Mouse (Mus musculus): Measurements from ENCODE around the gene Nfix. TPM values are rescaled to one million over a fixed set of nuclear protein-coding genes. Genes with fewer than 3 reads are reported as not detected.
A peak's percentile ranks its signal among the peaks of the same experiment; 100 is the strongest.

The Nfix gene
- total RNA-seq, 2 experiments from 2014 or later: 12.0 to 44.4 TPM

DNA sequence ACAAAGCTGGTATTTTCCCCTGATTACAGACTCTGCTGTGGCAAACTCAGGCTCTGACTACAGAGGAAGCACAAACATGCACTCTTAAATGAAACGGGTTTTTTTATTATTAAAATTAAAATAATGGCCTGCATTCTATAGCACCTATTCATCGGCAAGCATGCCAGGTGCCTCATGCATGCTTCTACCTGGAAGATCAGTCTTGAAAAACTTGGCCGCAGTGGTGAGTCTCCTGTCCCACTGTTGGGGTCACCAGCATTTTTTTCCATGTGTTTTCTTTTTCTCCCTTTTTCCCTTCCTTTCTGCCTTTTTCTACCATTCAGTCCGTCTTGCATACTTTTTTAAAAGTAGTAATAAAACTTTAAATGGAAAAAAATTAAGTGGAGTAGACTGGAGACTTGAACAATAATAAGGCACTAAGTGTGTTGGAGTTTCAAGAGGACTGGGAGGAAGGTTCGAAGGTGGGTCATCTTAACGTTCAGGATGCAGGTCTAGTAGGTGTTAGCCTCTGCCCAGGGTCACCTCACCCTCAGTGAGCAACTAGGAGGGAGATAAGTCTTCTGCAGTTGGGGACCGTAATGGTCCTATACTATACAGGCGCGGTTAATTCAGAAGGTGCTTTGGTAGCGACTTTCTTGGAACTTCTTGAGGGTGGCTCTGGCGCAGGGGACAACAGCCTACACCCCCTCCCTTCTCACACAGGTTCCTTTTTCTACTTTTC is 16.8 kb downstream of the Nfix start:
- no peak for ATAC-seq (replicated peaks; ENCODE audit: poor library complexity)

DNA sequence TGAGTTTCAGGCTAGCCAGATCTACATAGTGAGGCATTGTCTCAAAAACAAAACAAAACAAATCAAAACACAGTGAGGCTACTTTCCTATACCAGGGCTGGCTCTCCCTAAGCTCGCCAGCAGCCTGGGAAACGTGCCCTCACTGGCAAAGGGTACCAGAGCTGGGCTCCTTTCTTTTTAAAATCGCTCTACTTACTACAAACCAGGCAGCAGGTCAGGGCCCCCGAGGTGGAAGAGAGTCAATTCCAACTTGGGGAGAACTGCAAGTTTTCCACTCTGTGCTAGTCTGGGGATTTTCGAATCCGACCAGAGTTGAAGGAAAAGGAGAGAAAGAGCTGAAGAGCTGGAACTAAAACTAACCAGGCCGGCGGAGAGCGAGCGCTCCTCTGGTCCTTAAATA is 17.5 kb downstream of the Nfix start:
- ATAC-seq (replicated peaks; ENCODE audit: poor library complexity): no peak

DNA sequence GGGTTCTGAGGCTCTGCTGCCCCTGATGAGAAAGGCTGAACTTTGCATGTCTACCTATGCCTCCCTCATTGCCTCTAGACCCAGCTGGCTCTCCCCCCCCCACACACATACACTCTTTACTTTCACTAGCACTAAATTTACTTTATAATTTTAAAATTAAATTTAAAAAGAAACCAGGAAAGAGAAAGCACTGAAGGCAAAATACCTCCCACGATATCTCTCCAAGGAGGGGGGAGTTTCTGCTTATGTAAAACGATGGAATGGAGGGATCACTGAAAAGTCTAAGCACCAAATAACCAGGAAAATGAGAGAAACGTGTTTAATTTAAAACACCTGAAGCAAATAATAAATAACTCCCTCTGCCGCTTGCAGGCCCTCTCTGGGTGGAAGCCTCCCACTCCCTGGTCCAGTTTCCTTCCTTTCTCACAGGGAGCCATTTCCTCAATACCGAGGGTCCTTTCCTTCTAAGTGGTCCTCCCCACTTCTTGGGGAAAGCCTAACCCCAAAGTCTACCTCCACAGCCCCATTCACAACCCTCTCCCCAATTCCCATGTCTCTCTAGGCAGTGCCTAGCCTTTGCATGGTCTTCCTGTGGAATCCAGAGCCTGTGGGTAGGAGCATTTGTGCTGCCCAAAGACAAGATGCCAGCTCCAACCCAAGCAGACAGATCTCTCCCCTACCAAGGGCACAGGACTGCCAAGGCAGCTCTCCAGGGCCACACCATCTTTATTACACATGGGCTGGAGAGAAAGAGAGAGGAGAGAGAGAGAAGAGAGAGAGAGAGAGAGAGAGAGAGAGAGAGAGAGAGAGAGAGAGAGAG is 18.2 kb downstream of the Nfix start:
- no peak for ATAC-seq (replicated peaks; ENCODE audit: poor library complexity)

DNA sequence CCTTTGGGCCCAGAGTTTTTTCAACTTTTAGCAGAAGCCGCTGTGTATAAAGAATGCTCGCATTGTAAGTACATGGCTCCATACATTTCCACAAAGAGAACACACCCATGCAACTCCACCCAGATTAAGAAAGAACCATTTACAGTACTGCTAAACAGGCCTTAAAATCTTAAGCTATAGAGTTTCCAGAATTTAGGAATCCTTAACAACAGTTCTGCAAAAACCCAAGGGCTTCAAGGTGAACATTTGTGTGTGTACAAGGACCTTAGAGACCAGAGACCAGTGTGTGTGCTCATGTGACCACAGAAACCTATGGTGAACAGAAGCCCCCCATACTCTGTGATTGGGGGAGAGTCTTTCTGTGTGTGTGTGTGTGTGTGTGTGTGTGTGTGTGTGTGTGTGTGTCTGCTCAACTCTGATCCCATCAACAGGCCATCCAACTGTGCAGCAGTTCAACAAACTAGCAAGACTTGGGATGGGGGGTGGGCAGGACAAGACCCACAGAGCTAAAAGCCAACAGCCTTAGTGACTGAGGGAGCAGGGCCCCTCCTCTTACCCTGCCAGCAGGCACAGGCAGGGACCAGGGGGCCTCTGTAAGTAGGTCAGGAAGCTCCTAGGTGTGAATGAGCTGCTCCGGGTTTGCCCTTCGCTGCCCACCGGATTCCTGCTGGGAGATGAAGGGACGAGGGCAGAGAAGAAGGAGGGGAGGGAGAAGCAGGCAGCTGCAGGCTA is 19.0 kb downstream of the Nfix start:
- no peak for ATAC-seq (replicated peaks; ENCODE audit: poor library complexity)

DNA sequence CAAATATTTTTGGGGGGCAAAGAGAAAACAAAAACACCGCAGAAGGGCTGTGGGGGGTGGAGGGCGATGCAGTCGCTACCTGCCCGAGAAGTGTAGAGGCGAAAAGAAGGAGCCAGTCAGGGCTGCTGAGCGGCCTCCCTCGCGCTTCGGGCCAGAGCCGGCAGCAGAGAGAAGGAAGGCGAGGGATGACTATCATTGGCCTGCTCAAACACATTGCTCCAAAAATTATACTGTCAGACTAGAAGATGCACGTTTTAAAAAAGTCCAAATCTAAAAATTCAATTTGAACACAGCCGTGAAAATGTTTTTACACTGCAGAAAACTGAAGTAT is 20.0 kb downstream of the Nfix start:
- ATAC-seq (replicated peaks; ENCODE audit: poor library complexity): no peak

DNA sequence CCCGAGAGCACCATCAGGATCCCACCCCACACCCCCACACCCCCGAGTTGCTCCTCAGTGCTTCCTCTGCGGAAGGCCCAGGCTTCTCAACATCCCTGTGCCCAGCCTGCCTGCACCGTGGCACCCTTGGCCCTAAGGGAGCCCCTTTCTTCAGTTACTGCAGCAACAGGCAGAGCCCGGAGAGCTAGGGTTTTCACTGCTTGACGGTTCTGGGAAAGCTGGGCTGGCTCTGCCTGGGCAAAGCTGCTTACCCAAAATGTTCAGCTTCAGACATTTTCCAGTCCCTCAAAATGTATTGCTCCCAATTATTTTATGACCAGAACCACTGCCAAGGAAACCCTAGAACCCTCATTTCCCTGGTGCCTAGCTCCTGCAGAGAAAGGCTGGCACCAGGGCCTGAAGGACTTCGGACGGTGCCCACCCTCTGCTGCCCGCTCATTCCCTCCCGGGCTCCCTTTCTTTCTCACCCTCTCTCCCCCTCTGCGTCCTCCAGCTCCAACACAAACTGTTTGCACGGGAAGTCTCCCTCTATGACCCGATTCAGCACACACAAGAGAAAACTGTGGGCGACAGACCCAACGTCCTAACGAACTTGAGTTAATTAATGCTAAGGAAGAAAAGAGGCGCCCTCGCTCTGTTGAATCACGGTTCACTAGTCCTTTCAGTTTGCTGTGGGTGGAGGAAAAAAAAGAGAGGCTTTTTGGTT is 20.5 kb downstream of the Nfix start:
- ATAC-seq (replicated peaks; ENCODE audit: poor library complexity): no peak

DNA sequence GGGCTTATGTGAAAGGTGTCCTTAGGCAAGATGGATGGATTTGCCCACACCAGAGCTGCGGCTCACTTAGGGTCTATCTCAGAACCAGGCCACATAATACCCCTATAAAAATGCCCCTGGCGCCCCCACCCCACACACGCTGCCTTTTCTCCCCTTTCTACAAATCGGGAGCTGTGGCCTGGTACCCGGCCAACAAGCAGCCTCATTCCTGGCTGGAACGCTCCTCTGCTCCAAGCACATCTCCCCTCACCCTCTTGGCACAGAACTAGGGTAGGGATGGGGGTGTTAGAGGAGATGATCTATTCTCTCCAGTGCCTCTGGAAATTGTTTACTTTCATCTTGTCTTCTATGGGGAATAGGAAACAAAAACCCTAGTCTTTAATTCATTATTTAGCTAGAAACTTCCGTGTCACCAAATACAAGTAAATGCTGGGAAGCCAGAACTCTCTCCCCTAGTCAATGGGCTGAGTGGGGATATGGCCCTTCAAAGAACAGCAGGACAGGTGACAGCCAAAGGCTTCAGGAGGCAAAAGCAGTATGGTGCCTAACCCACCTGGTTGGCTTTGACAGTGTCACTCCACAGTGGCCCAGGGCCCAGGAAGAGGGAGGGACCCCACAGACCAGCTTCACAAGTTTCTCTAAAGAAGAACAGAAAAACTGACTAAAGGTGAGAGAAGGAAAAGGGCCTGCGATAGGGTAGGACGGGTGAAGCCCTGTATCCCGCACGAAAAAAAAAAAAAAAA is 21.3 kb downstream of the Nfix start:
- ATAC-seq (replicated peaks; ENCODE audit: poor library complexity): no peak

DNA sequence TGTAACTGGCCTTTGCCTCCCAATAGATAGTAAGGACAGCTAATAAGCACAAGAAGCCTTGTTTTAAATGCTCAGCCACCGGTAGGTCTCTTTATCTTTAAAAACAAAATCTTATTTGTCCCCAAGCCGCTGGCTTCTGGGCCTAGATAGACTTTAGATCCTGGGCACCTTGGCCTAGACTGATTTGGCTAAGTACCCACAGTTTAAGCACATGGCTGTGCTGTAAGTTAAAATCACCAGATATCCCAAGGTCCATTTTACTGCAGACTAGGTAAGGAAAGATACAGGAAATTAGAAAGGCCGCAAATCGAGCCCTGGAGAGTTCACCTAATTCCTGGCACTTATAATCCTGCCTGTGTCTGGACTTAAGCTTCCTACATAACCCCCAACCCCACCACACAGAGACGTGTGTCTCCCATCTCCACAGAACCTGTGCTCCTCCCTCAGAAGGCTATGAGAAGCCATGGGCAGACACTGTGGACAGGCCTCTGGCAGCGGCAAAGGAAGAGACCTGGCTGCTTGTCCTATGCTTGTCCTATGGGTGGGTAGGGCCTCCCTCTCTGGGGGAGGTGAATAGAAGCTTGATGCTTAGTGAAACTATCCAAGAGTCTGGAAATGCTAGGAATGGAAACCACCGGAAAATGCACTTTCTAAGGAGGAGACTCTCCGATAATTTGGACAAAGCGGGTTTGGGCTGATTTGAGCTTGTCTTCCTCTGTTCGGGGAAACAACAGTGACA is 22.1 kb downstream of the Nfix start:
- ATAC-seq (replicated peaks; ENCODE audit: poor library complexity): peak; percentile 46

DNA sequence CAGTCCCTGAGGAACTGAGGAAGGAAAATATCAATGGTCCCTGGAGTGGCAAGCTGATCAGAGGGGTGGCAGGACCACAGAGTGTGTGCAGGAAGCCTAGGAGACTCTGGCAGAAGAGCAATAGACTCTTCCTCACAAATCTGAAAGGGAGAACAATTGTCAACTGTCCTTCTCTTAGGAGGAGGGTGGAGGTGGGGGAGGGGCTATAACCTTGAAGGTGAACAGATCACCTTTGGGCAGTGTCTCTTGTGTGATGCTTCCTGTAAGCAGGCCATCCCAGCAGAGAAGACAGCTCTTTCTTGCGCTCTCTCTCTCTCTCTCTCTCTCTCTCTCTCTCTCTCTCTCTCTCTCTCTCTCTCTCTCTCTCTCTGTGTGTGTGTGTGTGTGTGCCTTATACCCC is 23.6 kb downstream of the Nfix start:
- no peak for ATAC-seq (replicated peaks; ENCODE audit: poor library complexity)

DNA sequence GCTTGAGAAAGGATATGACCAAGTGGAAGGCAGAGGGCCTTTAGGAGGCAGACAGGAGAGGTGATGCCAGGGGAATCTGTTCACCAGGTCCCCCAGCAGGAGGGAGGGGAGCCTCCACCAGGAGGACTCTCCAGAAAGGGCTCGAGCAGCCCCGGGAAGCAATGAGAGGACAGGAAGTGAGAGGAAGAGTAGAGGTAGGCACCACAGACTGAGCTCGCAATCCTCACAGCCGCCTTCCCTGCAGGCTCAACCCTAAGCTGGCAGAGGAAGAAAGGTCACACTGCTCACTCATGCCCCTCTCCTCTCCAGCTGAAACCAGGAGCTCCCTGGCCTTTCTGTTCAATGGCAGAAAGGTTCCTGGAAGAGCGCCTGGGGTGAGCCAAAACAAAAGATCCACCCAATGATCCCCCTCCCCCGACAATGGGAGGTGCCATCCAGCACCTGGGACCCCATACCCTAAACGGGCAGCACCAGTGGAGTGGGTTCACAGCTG is 24.5 kb downstream of the Nfix start:
- no peak; the same call in 1 of the 2 replicates for ATAC-seq (replicated peaks; ENCODE audit: poor library complexity)

DNA sequence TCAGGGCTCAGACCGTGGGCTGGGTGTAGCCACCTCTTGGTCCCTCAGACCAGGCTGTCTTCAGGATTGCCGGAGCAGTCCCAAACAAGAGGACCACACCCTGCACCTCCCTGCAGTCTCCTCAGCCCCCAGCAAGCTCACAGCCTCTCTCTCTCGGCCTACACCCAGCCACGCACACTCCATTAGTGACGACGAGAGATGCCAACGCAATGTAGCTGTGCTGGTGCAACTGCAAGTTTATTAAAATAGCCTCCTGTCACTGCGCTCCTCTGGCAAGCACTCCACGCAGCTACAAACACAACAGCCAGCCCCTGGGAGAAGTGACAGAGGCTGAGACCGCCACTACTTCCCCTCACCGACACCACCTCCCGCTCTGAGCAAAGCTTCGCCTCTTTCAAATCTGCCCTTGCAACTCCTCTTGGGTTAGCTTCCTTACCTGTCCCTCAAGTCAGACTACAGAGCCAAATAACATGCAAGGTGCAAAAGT is 25.0 kb downstream of the Nfix start:
- ATAC-seq (replicated peaks; ENCODE audit: poor library complexity): peak; percentile 49

DNA sequence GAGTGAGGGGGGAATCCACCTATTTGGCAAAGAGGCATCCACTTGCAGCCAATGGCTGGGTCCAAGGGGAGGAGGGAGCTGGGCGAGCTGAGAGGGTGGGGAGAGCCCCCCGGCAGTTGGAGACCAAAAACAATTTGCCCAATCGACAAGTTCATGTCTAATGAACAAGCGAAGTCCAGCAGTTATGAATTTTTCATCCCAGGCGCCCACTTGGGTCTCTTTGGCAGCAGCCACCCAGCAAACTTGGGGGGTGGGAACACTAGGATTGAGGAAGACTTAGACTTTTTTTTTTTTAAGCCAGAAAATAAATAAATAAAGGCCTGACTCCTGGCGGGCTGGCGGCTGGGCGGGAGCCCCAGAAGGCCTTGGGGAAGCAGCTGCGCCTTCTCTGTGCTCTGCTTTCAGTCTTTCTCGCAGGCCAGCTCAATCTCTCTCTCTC is 25.7 kb downstream of the Nfix start:
- no peak for ATAC-seq (replicated peaks; ENCODE audit: poor library complexity)

DNA sequence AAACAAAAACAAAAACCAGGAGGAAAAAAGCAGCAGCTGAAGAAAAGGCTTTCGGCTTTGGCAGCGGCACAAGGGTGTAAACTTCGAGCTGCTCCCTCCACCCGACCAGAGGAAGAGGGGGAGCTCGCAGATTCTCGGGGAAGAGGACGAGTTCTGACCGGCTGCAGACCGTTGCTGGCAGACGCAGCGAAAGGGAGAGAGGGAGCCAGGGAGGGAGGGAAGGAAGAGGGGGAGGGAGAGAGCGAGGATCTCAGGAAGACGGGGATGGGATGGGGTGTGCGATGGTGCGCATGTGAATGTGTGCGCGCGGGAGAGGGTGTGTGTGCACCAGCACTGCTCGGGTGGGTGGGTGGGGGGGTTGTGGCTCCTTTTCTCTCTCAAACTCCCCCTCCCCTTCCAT is 26.3 kb downstream of the Nfix start:
- 0 out of 2 replicates have a peak, but pooled peaks have one; percentile 7 for ATAC-seq (replicated peaks; ENCODE audit: poor library complexity)

DNA sequence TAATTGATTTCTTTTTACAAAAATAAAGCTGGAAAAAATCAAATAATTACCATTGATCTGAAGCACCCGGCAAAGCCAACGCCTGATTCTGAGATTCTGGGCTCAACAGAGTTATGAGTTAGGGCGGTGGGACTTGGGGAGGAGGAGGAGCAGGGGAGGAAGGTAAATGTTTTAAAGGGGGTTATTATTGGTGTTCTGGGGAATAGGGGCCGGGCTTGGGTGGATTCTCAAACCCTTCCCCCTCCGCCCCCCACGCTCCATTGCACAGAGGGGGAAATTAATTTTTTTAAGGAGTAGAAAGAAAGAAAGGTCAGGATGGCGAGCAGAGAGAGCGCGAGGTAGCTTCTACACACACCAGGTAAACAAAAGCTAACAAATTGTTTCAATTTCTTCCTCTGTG is 26.8 kb downstream of the Nfix start:
- no peak for ATAC-seq (replicated peaks; ENCODE audit: poor library complexity)

DNA sequence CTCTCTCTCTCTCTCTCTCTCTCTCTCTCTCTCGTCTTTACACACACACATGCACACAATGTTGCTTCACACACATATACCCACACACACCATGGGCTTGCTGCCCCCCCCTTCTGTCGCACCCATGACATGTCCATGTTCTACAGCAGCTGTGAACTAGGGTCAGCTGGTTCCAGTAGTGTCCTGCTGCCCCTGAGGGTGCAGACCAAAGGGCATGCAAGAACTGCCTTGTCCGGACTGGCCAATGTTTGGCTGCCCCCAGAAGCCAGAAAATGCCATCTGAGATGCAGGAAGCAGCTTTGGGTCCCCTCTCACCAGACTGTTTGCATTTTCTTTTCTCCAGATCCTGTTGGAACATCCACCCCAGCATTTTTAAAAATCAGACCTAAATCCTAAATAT is 27.5 kb downstream of the Nfix start:
- no peak for ATAC-seq (replicated peaks; ENCODE audit: poor library complexity)

DNA sequence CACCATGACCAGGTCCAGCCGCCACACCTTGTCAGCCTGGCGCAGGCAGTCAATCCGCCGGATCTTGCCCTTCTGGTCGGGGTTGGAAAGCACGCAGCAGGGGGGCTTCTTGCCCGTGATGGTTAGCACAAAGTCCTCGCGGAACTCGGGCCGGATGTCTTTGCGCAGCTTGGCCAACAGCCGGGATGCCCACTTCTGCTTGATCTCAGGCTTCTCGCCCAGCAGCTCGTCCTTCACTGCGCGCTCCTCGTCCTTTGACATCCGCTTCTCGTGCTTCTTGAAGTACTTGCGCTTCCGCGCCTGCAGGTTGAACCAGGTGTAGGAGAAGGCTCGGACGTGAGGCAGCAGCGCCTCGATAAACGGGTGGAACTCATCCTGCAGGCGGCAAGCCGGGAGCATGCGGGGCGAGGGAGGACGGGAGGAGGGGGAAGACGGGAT is 28.2 kb downstream of the Nfix start:
- ATAC-seq (replicated peaks; ENCODE audit: poor library complexity): 0 out of 2 replicates have a peak, but pooled peaks have one; percentile 16

DNA sequence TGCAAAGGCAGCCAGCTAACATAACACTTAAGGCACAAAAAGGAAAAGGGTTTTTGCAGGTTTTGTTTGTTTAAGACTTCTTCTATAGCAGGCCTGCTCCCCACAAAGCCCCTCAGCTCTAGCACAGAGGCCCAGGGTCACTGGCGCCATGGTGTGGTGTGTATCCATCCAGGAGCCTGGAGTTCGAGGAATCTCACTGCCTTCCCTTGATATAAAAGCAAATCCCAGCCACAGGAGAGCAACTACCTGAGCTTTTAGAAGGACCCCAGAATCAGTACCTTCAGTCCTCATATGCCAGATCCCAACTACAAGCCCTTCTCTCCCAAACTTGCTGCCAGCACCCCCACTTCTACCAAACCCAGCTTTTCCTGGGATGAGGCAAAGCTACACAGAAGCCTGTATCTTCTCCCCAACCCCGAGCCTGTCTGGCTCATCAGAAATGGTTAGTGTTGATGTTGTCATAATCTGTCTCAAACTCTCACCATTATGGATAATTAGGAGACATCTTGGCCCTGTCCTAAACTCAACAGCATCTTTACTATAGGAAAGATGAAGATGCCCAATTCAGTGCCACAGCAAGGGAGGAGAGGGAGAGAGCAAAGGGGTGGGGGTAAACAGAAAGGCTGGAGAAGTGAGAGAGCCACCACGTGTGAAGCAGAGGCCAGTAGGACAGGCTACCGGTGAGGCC is 29.0 kb downstream of the Nfix start:
- no peak for ATAC-seq (replicated peaks; ENCODE audit: poor library complexity)

DNA sequence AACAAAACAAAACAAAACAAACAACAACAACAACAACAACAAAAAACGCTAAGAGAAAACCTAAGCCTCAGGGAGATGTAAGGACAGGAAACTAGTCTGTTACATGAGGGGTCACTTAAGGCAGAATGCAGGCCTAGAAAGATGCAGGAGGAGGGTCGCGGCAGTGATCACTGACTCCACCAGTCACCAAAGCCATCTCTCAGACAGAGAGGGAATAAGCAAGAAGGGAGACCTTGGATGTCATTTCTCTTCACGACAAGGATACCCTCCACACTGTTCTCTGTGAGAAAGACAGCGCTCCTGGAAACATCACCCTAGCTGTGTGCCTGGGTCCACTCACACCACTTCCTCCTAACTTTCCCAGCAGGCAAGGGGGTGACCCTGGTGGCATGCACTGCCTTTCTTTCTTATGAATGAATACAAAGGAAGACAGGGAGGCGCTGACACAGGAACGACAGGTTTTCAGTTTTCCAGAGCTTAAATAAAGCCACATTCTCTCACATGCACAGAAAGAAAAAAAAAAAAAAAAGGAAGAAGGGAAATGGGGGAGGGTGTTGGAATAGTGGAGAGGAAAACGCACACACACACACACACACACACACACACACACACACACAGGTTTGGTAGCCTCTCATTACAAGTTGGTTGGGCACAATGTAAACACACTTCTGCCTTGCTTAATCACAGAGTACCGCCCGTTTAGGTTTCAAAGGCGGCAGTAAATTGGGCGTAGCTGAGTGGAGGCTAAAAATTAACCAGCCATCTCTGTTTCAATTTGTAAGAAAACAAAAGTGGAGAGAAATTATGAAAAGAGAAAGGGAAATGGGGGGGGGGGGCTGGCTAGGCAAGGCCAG is 29.8 kb downstream of the Nfix start:
- no peak for ATAC-seq (replicated peaks; ENCODE audit: poor library complexity)
